Mouse (Mus musculus) cerebellum, postnatal 25 days (tissue): ENCODE measurements at regions not wholly inside any gene's neighbourhood (a gene's known extent, or its start where the extent isn't known, plus 50 kb on each side); places are given as distances from the start of the nearest gene placed in this dataset.

ENCODE experiments used
- DNase-seq, 2 experiments: peaks; one replicate each; pipeline ENCODE4 v3.0.0; 2021; ENCODE audit warnings: mixed read lengths in 2 of 2

GRCm38 (mm10) chr1:99369776-99370175 is 402.8 kb upstream of the Cntnap5b start:
- peak; percentile 30 to 47 for DNase-seq

- DNase-seq, result peak in 1 of 2 experiments; percentile 7
Observed at GRCm38 (mm10) chr1:99370346-99370940, 402.1 kb upstream of the Cntnap5b start.

- DNase-seq, result no peak
Observed at GRCm38 (mm10) chr1:99395813-99396212, 376.8 kb upstream of the Cntnap5b start.
